Mouse (Mus musculus) ES-E14 (cell line): ENCODE data around the gene Cct8l1.

ENCODE experiments used
- CHD2 ChIP-seq: IDR thresholded peaks from 2 replicates; pipeline ENCODE4 v1.6.1; 2014; ENCODE audit warnings: mild to moderate bottlenecking, low read depth, low read length, inconsistent platforms
- HCFC1 ChIP-seq: IDR thresholded peaks from 2 replicates; pipeline ENCODE4 v1.6.1; 2012; ENCODE audit warnings: low read length, inconsistent platforms, borderline replicate concordance; ENCODE audit not compliant: insufficient read depth
- MAFK ChIP-seq: IDR thresholded peaks from 2 replicates; pipeline ENCODE4 v1.6.1; 2014; ENCODE audit warnings: mild to moderate bottlenecking, low read depth, low read length, inconsistent platforms; ENCODE audit not compliant: insufficient read depth
- ZC3H11A ChIP-seq: IDR thresholded peaks from 2 replicates; pipeline ENCODE4 v1.6.1; 2012; ENCODE audit warnings: low read depth, mild to moderate bottlenecking, inconsistent platforms, low read length, borderline replicate concordance
- ZNF384 ChIP-seq: IDR thresholded peaks from 2 replicates; pipeline ENCODE4 v1.6.1; 2012; ENCODE audit warnings: low read depth, low read length, inconsistent platforms

DNA sequence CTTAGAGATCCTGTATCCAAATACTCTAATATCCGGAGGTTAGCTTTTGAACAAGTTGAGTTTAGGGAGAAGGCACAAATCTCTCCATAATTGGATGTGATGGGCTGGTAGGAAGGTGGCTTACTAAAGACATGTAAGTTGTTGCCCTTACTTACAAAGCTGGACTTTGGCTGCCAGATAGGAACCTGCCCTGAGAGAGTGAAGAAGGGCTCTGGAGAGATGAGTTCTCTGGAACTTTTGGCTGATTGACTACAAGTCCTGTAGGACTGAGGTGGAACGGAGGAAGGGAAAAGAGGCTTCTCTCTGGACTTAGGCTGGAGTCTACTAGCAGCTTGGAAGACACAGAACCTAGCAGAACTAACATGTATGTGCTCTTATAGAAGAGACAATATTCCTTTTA is 19.7 kb downstream of the Cct8l1 start:
- no peak for TF ChIP-seq HCFC1
- no peak for TF ChIP-seq ZC3H11A
- no peak for TF ChIP-seq CHD2
- no peak for TF ChIP-seq MAFK
- TF ChIP-seq ZNF384, result no peak
